Mouse (Mus musculus) gastrocnemius, adult 2 months (tissue): Measurements from ENCODE around the gene Ifngr2. TPM values are rescaled to one million over a fixed set of nuclear protein-coding genes. Genes with fewer than 3 reads are reported as not detected.

Source experiments
- DNase-seq: peaks from one replicate; pipeline ENCODE4 v3.0.0; 2022
- H3K27ac ChIP-seq: fragments of 200-600 bp; 2 replicates; pipeline ENCODE4 v1.8.1; 2022; ENCODE audit warnings: mild to moderate bottlenecking
- H3K4me3 ChIP-seq: fragments of 200-600 bp; 2 replicates; pipeline ENCODE4 v1.8.1; 2022; ENCODE audit warnings: mild to moderate bottlenecking, moderate library complexity
- CTCF ChIP-seq: fragments of 200-600 bp; IDR thresholded peaks from 2 replicates; pipeline ENCODE4 v1.8.1; 2022; ENCODE audit warnings: antibody characterized with exemption, mild to moderate bottlenecking, moderate library complexity
- intact Hi-C: fragments of 180-260 bp; cut with DNase I; formaldehyde crosslinking; loops from one replicate; pipeline ENCODE4 v1.15.1; 2025
- long read RNA-seq, 2 experiments: library from polyadenylated mRNA; stranded (forward); transcript quantifications; one replicate each; pipeline ENCODE4 v2.0.0; 2021
- total RNA-seq, 2 experiments: library from RNA; stranded (reverse); gene quantifications; 2 replicates each; pipeline ENCODE4 v1.2.3; 2021

Ifngr2 gene
- total RNA-seq: 10 to 100 TPM; 55.2 to 55.5 TPM
- long read RNA-seq, experiment 1, transcript Ifngr2-201 (7 exons, 3,708 nt): major isoform, 178 of 186 reads
- long read RNA-seq, experiment 1, partial matches to known transcripts: 4 of 186 reads
- long read RNA-seq, experiment 1, other reads (novel, unspliced or antisense): 4 of 186 reads
- long read RNA-seq, experiment 2, transcript Ifngr2-201 (7 exons, 3,708 nt): major isoform, 185 of 197 reads
- long read RNA-seq, experiment 2, partial matches to known transcripts: 9 of 197 reads
- long read RNA-seq, experiment 2, other reads (novel, unspliced or antisense): 3 of 197 reads

GRCm38 (mm10) chr16:91546836-91547741 is at the start of gene Ifngr2:
Gene Ifngr2, plus strand, starts transcription at chr16:91547072.
- peak within 1 kb of the TSS; percentile 96 for H3K27ac ChIP-seq
- TF ChIP-seq CTCF: no peak
- DNase-seq: peak; percentile 83
- peak within 1 kb of the TSS; percentile 99 for H3K4me3 ChIP-seq
- intact Hi-C loops: no loop called here

DNA sequence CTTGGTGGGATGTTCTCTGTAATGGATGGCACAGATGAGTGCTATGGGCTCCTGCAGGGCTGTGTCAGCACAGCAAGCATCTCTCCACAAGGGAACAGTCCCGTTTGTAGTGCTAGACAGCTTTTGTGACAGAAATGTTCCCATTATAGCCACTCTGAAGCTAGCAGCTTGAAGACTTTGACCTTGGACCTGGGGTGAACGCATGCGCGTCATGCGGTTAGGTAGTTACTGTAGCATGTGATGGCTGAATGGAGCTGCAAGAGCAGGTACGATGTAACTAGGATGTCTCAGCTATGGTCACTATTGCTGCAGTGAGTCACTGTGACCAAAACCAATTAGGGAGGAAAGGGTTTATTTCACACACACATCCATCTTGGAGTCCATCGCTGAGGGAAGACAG is 48.8 kb upstream of the Ifngr2 start:
- intact Hi-C loops: no loop called here
- H3K4me3 ChIP-seq: no peak overlapping the region
- DNase-seq: no peak
- no peak for TF ChIP-seq CTCF
- H3K27ac ChIP-seq: no peak overlapping the region

DNA sequence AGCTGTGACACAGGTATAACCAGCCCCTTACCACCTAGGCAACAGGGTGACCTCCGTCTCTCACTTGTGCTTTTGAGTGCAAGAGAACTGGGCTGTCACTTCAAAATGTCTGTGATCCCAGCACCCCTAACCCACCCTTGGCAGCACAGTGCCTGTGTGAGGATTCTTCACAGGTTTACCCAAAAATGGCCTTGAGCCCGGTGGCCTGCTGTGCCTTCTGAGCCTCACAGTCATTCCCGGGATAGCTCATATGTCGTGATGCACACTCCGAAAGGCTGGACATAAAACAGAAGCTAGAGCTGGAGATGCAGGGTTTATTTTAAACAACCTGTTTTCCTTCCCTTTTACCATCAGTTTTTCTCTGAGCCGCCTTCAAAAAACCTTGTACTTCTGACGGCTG is 42.2 kb upstream of the Ifngr2 start:
- H3K27ac ChIP-seq: peak overlapping the region; percentile 88
- DNase-seq: no peak
- no peak for TF ChIP-seq CTCF
- H3K4me3 ChIP-seq: peak overlapping the region; percentile 48
- intact Hi-C loops: no loop called here

DNA sequence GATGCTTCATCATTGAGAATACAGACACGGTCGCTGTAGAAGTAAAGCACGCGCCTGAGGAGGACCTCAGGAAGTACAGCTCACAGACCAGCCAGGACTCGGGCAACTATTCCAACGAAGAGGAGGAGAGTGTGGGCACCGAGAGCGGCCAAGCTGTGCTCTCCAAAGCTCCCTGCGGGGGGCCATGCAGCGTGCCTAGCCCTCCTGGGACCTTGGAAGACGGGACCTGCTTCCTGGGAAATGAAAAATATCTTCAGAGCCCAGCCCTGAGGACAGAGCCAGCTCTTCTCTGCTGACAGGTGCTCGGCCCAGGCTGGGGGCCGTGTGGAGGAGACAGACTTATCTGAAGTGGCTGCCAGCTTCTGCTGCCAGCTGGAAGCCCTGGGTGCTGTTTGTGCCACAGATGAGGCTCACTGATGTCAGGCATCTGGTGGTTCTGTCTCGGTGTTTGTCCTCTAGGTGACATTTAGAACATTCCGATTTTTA is 41.7 kb upstream of the Ifngr2 start:
- DNase-seq: peak; percentile 89
- Histone ChIP-seq H3K27ac (peak overlapping the region; percentile 88), H3K4me3 (peak overlapping the region; percentile 48)
- no peak for TF ChIP-seq CTCF
- intact Hi-C loops: no loop called here

DNA sequence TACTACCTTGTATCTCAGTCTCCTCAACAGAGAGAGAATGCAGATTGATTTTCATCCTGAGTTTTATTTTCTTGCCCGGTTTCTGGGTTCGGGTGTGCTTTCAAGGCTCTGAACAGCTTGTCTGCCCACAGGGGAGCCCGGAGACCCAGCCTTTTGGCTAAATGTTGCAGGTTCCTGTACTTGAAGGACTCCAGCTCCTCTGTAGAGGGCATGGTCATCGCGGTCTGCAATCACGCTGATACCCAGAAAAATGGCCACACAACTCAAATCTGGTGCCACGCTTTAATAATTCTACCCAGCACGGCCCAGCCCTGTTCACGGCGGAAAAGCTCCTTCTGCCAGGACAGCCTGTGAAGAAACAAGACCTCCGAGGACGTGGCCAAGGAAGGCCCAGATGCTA is 40.5 kb upstream of the Ifngr2 start:
- intact Hi-C loops: no loop called here
- no peak overlapping the region for H3K27ac ChIP-seq
- no peak overlapping the region for H3K4me3 ChIP-seq
- no peak for DNase-seq
- no peak for TF ChIP-seq CTCF

- H3K4me3 ChIP-seq: no peak overlapping the region
- intact Hi-C loops: loop anchor here (1.0 kb wide), 1 partner anchor 49 kb away; no protein-coding TSS in a partner anchor
- DNase-seq: peak; percentile 81
- peak; percentile 96 for TF ChIP-seq CTCF
- no peak overlapping the region for H3K27ac ChIP-seq
These were observed 34.6 kb upstream of the Ifngr2 start for GRCm38 (mm10) chr16:91512161-91512787.

GRCm38 (mm10) chr16:91513099-91513498 is 33.8 kb upstream of the Ifngr2 start:
- TF ChIP-seq CTCF: no peak
- Histone ChIP-seq H3K4me3 (no peak overlapping the region), H3K27ac (no peak overlapping the region)
- intact Hi-C loops: no loop called here
- DNase-seq: no peak

DNA sequence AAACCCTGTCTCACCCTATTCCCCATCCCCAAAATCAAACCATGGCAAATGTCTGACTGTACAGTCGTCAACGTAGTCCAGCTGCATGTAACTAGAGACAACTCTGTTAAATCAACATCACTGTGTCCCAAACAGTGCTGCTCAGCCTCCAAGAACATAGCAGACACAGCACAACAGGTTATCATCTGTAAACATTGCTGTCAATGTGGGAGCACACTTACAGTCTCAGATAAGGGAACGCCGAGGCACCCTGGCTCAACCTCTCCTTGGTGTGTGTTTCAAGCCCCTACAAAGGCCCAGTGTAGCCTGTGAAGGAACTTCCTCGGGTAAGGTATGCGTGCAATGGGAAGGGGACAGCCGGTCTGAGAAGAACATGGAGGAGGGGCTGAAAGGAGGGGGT is 29.9 kb upstream of the Ifngr2 start:
- TF ChIP-seq CTCF: no peak
- intact Hi-C loops: no loop called here
- no peak overlapping the region for H3K27ac ChIP-seq
- H3K4me3 ChIP-seq: no peak overlapping the region
- DNase-seq: no peak

DNA sequence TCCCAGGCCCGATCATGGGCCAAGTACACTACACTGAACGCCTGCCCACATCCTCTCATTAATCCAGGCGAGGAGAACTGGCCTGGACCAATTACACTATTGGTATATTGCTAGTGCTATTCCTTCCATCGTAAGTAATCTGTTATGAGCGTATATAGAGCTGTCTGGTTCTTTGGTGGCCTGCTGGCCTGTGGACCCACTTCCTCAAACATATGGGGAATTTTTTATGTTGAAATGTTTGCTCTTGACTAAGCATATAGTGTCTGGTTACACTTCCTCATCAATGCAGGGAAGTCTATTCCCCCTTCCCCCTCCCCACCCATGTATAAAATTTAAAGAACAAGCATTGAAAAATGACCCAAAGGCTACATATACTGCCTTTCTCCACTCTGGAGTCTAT is 24.8 kb upstream of the Ifngr2 start:
- intact Hi-C loops: no loop called here
- Histone ChIP-seq H3K27ac (peak overlapping the region; percentile 31; the same call in 1 of the 2 replicates), H3K4me3 (no peak overlapping the region)
- no peak for TF ChIP-seq CTCF
- no peak for DNase-seq

DNA sequence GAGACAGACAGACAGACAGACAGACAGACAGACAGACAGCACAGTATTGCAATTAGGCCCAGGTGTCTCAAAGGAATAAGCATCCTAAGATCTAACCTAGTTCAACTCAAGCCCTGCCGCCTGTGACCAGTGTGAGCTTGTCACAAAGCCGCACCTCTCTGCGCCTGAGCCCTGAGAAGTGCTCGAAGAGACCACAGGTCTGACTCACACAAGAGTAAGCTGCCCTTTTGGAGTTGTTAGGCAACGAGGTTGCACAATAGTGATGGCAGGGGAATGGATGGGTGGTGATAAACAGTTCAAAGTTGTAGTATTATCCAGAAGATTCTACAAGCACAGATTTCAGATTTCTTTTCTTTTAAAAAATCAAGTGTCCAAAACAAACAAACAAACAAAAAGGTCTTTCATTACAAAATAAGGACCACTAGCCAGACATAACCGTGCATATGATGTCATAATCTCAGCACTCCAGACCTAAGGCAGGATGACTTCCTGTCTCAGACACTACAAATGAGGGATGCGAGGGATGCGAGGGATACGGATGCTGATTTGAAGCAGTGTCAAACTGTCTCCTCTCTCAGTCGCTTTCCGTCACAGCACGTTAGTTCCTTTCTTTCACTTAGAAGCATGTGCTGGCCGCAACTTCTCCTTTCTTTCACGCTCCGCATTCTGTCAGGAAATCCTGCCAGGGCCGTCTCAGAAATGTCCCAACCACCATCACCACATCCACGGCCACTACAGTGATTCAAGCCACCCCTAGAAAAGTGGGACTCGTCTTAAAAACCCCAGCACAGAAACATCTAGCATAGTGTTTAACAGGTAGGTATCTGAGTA is 24.2 kb upstream of the Ifngr2 start:
- peak overlapping the region; percentile 31; the same call in 1 of the 2 replicates for H3K27ac ChIP-seq
- intact Hi-C loops: no loop called here
- DNase-seq: no peak
- no peak overlapping the region for H3K4me3 ChIP-seq
- no peak for TF ChIP-seq CTCF

DNA sequence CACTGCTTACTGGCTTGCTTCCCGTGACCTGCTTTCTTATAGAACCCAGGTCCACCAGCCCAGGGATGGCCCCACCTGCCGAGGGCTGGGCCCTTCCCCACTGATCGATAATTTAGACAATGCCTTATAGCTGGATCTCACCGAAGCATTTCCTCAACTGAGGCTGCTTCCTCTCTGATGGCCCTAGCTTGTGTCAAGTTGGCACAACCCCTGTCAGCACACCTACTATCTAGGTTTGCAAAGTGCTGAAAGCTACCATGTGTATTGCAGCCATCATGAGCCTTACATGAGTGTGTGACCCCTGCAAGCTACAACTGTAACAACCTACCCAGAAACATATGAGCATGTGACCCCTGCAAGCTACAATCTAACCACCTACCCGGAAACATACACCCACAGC is 22.7 kb upstream of the Ifngr2 start:
- DNase-seq: no peak
- intact Hi-C loops: no loop called here
- TF ChIP-seq CTCF: no peak

GRCm38 (mm10) chr16:91526274-91526673 is 20.6 kb upstream of the Ifngr2 start:
- intact Hi-C loops: no loop called here
- TF ChIP-seq CTCF: no peak
- no peak for DNase-seq
- no peak overlapping the region for H3K4me3 ChIP-seq
- H3K27ac ChIP-seq: no peak overlapping the region

More for the DNA sequence above, 22.7 kb upstream of the Ifngr2 start:
- no peak overlapping the region for H3K4me3 ChIP-seq
- H3K27ac ChIP-seq: no peak overlapping the region
